Comparison of ENCODE assay signal across 8 mouse cellular contexts in genomic region chr16:31906896-31907295, GRCm38 (mm10). TPM values are rescaled to one million over a fixed set of nuclear protein-coding genes. Genes with fewer than 3 reads are reported as not detected.
DNase-seq lines count a peak whose midpoint lies in the region; ATAC-seq and TF ChIP-seq lines count a peak whose summit lies in the region.

No protein-coding gene starts in this region.

- H3K9ac ChIP-seq in heart, embryonic 12.5 days = 0 out of 2 replicates have a peak overlapping the region, but pooled peaks have one; percentile 43

- intact Hi-C loops in heart, postnatal 25 days (cut with DNase I) = no loop called here

- H3K4me2 ChIP-seq in heart, embryonic 12.5 days = peak overlapping the region; percentile 72

- peak overlapping the region; percentile 46; the same call in 1 of the 2 replicates for H3K4me3 ChIP-seq in bone marrow macrophage, adult 2 months (ENCODE audit: insufficient read depth, low read length)
- H3K4me3 ChIP-seq in heart, embryonic 12.5 days = peak overlapping the region; percentile 43
- peak overlapping the region; percentile 72 for H3K4me3 ChIP-seq in megakaryocyte, embryonic 14.5 days (replicated peaks)
- no peak overlapping the region for H3K4me3 ChIP-seq in layer of hippocampus, adult 2 months

- DNase-seq in heart, adult 18-20 months = peak; percentile 38 to 44
- DNase-seq in heart, postnatal 25 days (ENCODE audit: low spot score) = no peak
- DNase-seq in kidney, postnatal 25 days = peak; percentile 44 to 67
- DNase-seq in layer of hippocampus, adult 2 months (ENCODE audit: low spot score in 2 of 2) = no peak
- DNase-seq in cerebellum, postnatal 10 days = no peak

- no peak for TF ChIP-seq POLR2A in bone marrow macrophage, adult 2 months (IDR thresholded peaks at IDR 0.05; ENCODE audit: borderline replicate concordance, low read depth, low read length)

- 0 out of 2 replicates have a peak, but pooled peaks cover 3% of the 10 kb centered on the region for H3K27me3 ChIP-seq in heart, embryonic 12.5 days (replicated peaks)
- peaks cover 40% of the 10 kb centered on the region for H3K27me3 ChIP-seq in megakaryocyte, embryonic 14.5 days (replicated peaks)

- H3K9me3 ChIP-seq in heart, embryonic 12.5 days (replicated peaks) = no peaks in the 10 kb centered on the region
- no peaks in the 10 kb centered on the region for H3K9me3 ChIP-seq in megakaryocyte, embryonic 14.5 days

- no peak overlapping the region for H3K27ac ChIP-seq in bone marrow macrophage, adult 2 months (ENCODE audit: insufficient read depth, low read depth, low read length)
- H3K27ac ChIP-seq in heart, embryonic 12.5 days (ENCODE audit: poor library complexity, severe bottlenecking) = no peak overlapping the region
- no peak overlapping the region for H3K27ac ChIP-seq in layer of hippocampus, adult 2 months

- TF ChIP-seq CTCF in bone marrow macrophage, adult 2 months (IDR thresholded peaks at IDR 0.05; ENCODE audit: low read depth, low read length) = no peak
- no peak for TF ChIP-seq CTCF in layer of hippocampus, adult 2 months (conservative IDR thresholded peaks at IDR 0.05)

- no peaks in the 10 kb centered on the region for H3K36me3 ChIP-seq in heart, embryonic 12.5 days
- no peaks in the 10 kb centered on the region for H3K36me3 ChIP-seq in megakaryocyte, embryonic 14.5 days (replicated peaks; ENCODE audit: low read length)

- H3K4me1 ChIP-seq in bone marrow macrophage, adult 2 months (ENCODE audit: control insufficient read depth, insufficient read depth, low read length) = no peaks in the 10 kb centered on the region
- peaks cover 15% of the 10 kb centered on the region for H3K4me1 ChIP-seq in heart, embryonic 12.5 days (replicated peaks)
- H3K4me1 ChIP-seq in megakaryocyte, embryonic 14.5 days = peaks cover 35% of the 10 kb centered on the region

- 4% methylated on average over 9 of the region's 9 CpGs for WGBS in heart, embryonic 12.5 days

- ATAC-seq in heart, embryonic 12.5 days (ENCODE audit: insufficient number of reproducible peaks, low FRiP score) = no peak; the same call in 1 of the 2 replicates

RNA-seq across cellular contexts. Expression of gene Pigz, which starts 26.8 kb away (rescaled TPM):
- total RNA-seq in heart, adult 18-20 months (2021) = 1 to 10 TPM; 2.2 to 3.5 TPM
- 1 to 10 TPM; 1.7 to 3.3 TPM for total RNA-seq in heart, postnatal 25 days (2021)
- 12.2 and 12.6 TPM in 2 replicates for polyA plus RNA-seq in bone marrow macrophage, adult 2 months (2012; ENCODE audit: insufficient read depth, insufficient read length, missing spikeins)
- 0.32 and 0.52 TPM in 2 replicates for polyA plus RNA-seq in heart, embryonic 12.5 days (2016; fragmentation: Nextera tagmentation; extraction: Ambion mirVana)
- 0.30 TPM in 1 of 2 replicates, not detected in the other for polyA plus RNA-seq in megakaryocyte, embryonic 14.5 days (2012; ENCODE audit: insufficient read depth, low replicate concordance)
- 10 to 100 TPM; 11.9 to 15.6 TPM for total RNA-seq in layer of hippocampus, adult 2 months (2021)

RNA-seq across cellular contexts. Expression of gene Meltf, which starts 28.3 kb away (rescaled TPM):
- total RNA-seq in heart, adult 18-20 months (2021) = under 1 TPM in 1 of 2 experiments, not detected in 1; 0.08 TPM
- total RNA-seq in heart, postnatal 25 days (2021) = under 1 TPM in 1 of 2 experiments, not detected in 1; 0.10 TPM
- polyA plus RNA-seq in bone marrow macrophage, adult 2 months (2012; ENCODE audit: insufficient read depth, insufficient read length, missing spikeins) = not detected in 2 replicates
- 0.09 and 0.15 TPM in 2 replicates for polyA plus RNA-seq in heart, embryonic 12.5 days (2016; fragmentation: Nextera tagmentation; extraction: Ambion mirVana)
- not detected in 2 replicates for polyA plus RNA-seq in megakaryocyte, embryonic 14.5 days (2012; ENCODE audit: insufficient read depth, low replicate concordance)
- under 1 TPM; 0.20 to 0.29 TPM for total RNA-seq in layer of hippocampus, adult 2 months (2021)

RNA-seq across cellular contexts. Expression of gene 0610012G03Rik, which starts 41.4 kb away (rescaled TPM):
- 10 to 100 TPM; 74.8 to 79.2 TPM for total RNA-seq in heart, adult 18-20 months (2021)
- total RNA-seq in heart, postnatal 25 days (2021) = 10 to 100 TPM; 81.8 to 82.0 TPM
- 49.1 and 52.0 TPM in 2 replicates for polyA plus RNA-seq in bone marrow macrophage, adult 2 months (2012; ENCODE audit: insufficient read depth, insufficient read length, missing spikeins)
- 90.3 and 91.4 TPM in 2 replicates for polyA plus RNA-seq in heart, embryonic 12.5 days (2016; fragmentation: Nextera tagmentation; extraction: Ambion mirVana)
- 126 and 272 TPM in 2 replicates for polyA plus RNA-seq in megakaryocyte, embryonic 14.5 days (2012; ENCODE audit: insufficient read depth, low replicate concordance)
- total RNA-seq in layer of hippocampus, adult 2 months (2021) = 10 to 100 TPM; 37.6 to 42.1 TPM

RNA-seq across cellular contexts. Expression of gene Ncbp2, which starts 41.4 kb away (rescaled TPM):
- total RNA-seq in heart, adult 18-20 months (2021) = 10 to 100 TPM; 24.8 to 26.4 TPM
- 10 to 100 TPM; 21.4 to 25.5 TPM for total RNA-seq in heart, postnatal 25 days (2021)
- 52.3 and 64.4 TPM in 2 replicates for polyA plus RNA-seq in bone marrow macrophage, adult 2 months (2012; ENCODE audit: insufficient read depth, insufficient read length, missing spikeins)
- polyA plus RNA-seq in heart, embryonic 12.5 days (2016; fragmentation: Nextera tagmentation; extraction: Ambion mirVana) = 79.4 and 85.0 TPM in 2 replicates
- polyA plus RNA-seq in megakaryocyte, embryonic 14.5 days (2012; ENCODE audit: insufficient read depth, low replicate concordance) = 12.9 and 80.8 TPM in 2 replicates
- 10 to 100 TPM; 49.5 to 52.3 TPM for total RNA-seq in layer of hippocampus, adult 2 months (2021)

Comparison
In these comparisons a context has a peak if more than half of its experiments do, and no peak if none do; other contexts are left out.
1. DNase-seq: peak in heart, adult 18-20 months (2 of 2) and kidney, postnatal 25 days (2 of 2); none in heart, postnatal 25 days (single experiment), layer of hippocampus, adult 2 months (0 of 2) and cerebellum, postnatal 10 days (0 of 2).